Mouse (Mus musculus) cortical plate, adult 2 months (tissue): ENCODE data around the gene Gm29666. TPM values are rescaled to one million over a fixed set of nuclear protein-coding genes. Genes with fewer than 3 reads are reported as not detected.
"Not testable (repeated sequence)": the region's sequence is repeated elsewhere in the genome, so short reads cannot be mapped to it uniquely, and the experiment has no call there.

Source experiments
- H3K27ac ChIP-seq: fragments of 200-500 bp; 2 replicates; pipeline ENCODE4 v1.5.1; 2012; ENCODE audit warnings: low read length, control low read depth, inconsistent platforms; ENCODE audit not compliant: insufficient read depth
- H3K4me1 ChIP-seq: fragments of 200-500 bp; 2 replicates; pipeline ENCODE4 v1.6.1; 2011; ENCODE audit warnings: low read length; ENCODE audit not compliant: control insufficient read depth, insufficient read depth
- H3K4me3 ChIP-seq: fragments of 200-500 bp; 2 replicates; pipeline ENCODE4 v1.5.1; 2011; ENCODE audit warnings: mild to moderate bottlenecking, low read length, control low read depth; ENCODE audit not compliant: insufficient read depth
- CTCF ChIP-seq: fragments of 200-500 bp; IDR thresholded peaks from 2 replicates; pipeline ENCODE4 v1.5.1; 2011; ENCODE audit warnings: mild to moderate bottlenecking, control low read depth, low read length; ENCODE audit not compliant: insufficient read depth; ENCODE audit errors: extremely low read depth
- POLR2A ChIP-seq: fragments of 200-500 bp; IDR thresholded peaks from 2 replicates; pipeline ENCODE4 v1.6.1; 2011; ENCODE audit warnings: mild to moderate bottlenecking, low read length, control low read depth; ENCODE audit not compliant: insufficient read depth; ENCODE audit errors: extremely low read depth
- polyA plus RNA-seq: library from polyadenylated mRNA; depleted of rRNA; stranded (reverse); fragments of >200 nt; gene quantifications from 2 replicates; pipeline ENCODE4 v1.2.3, GENCODE M21; 2012

The Gm29666 gene
- polyA plus RNA-seq, 1 experiment, result 2.1 TPM

GRCm38 (mm10) chr15:84923508-84924181 is 3.8 kb upstream of the Gm29666 start:
- TF ChIP-seq POLR2A, result no peak
- TF ChIP-seq CTCF, result no peak
- peak overlapping the region; percentile 88 for H3K27ac ChIP-seq
- H3K4me3 ChIP-seq, result peak overlapping the region; percentile 62
- H3K4me1 ChIP-seq, result peaks cover 3% of the 10 kb centered on the region; the same call in 1 of the 2 replicates

- Histone ChIP-seq H3K4me3 (peak within 1 kb of the TSS; percentile 62), H3K27ac (peak within 1 kb of the TSS; percentile 88), H3K4me1 (peaks cover 3% of the 10 kb centered on the region; the same call in 1 of the 2 replicates)
- peak; percentile 72; the same call in 1 of the 2 replicates for TF ChIP-seq POLR2A
- no peak for TF ChIP-seq CTCF
Observed at GRCm38 (mm10) chr15:84922884-84923507, 3.2 kb upstream of the Gm29666 start, which contains the start of gene Nup50. TSS of gene Nup50 (plus strand) at chr15:84923411.

- H3K4me1 ChIP-seq, result no peaks in the 10 kb centered on the region
- TF ChIP-seq POLR2A, result no peak
- TF ChIP-seq CTCF, result no peak
- no peak overlapping the region for H3K4me3 ChIP-seq
- H3K27ac ChIP-seq, result no peak overlapping the region
Observed at GRCm38 (mm10) chr15:84913201-84913600, 6.6 kb downstream of the Gm29666 start.

GRCm38 (mm10) chr15:84903843-84904385 is 15.9 kb downstream of the Gm29666 start:
- Histone ChIP-seq H3K27ac (no peak overlapping the region), H3K4me1 (no peaks in the 10 kb centered on the region), H3K4me3 (no peak overlapping the region)
- TF ChIP-seq POLR2A, result no peak
- TF ChIP-seq CTCF, result no peak

- no peak overlapping the region for H3K27ac ChIP-seq
- no peak overlapping the region for H3K4me3 ChIP-seq
- TF ChIP-seq POLR2A, result no peak
- TF ChIP-seq CTCF, result no peak
- H3K4me1 ChIP-seq, result no peaks in the 10 kb centered on the region
Observed at GRCm38 (mm10) chr15:84898077-84898476, 21.8 kb downstream of the Gm29666 start.

GRCm38 (mm10) chr15:84896664-84897063 is 23.2 kb downstream of the Gm29666 start:
- Histone ChIP-seq H3K4me3 (no peak overlapping the region), H3K4me1 (no peaks in the 10 kb centered on the region), H3K27ac (no peak overlapping the region)
- TF ChIP-seq POLR2A (no peak), CTCF (no peak)

- not testable (repeated sequence) for H3K4me3 ChIP-seq, H3K4me1 ChIP-seq, H3K27ac ChIP-seq
Observed at GRCm38 (mm10) chr15:84896216-84896615, 23.6 kb downstream of the Gm29666 start.

- no peak overlapping the region for H3K27ac ChIP-seq
- TF ChIP-seq POLR2A (no peak), CTCF (peak; percentile 88)
- no peak overlapping the region for H3K4me3 ChIP-seq
- H3K4me1 ChIP-seq, result no peaks in the 10 kb centered on the region
Observed at GRCm38 (mm10) chr15:84891658-84892057, 28.2 kb downstream of the Gm29666 start.

- Histone ChIP-seq H3K4me1 (no peaks in the 10 kb centered on the region), H3K27ac (no peak overlapping the region), H3K4me3 (no peak overlapping the region)
- TF ChIP-seq POLR2A, result no peak
- no peak for TF ChIP-seq CTCF
Observed at GRCm38 (mm10) chr15:84891246-84891645, 28.6 kb downstream of the Gm29666 start.

- TF ChIP-seq POLR2A, result no peak
- TF ChIP-seq CTCF, result no peak
- Histone ChIP-seq H3K27ac (no peak overlapping the region), H3K4me1 (no peaks in the 10 kb centered on the region), H3K4me3 (no peak overlapping the region)
Observed at GRCm38 (mm10) chr15:84888066-84888465, 31.8 kb downstream of the Gm29666 start.
